Mouse (Mus musculus) adrenal gland, postnatal 4 days (tissue): ENCODE data around the gene 4930558K02Rik. TPM values are rescaled to one million over a fixed set of nuclear protein-coding genes. Genes with fewer than 3 reads are reported as not detected.

Experiments
- DNase-seq, 2 experiments: peaks; one replicate each; pipeline ENCODE4 v3.0.0; 2021 to 2022; ENCODE audit warnings: low spot score in 2 of 2, mixed read lengths in 2 of 2
- total RNA-seq, 2 experiments: library from RNA; stranded (reverse); gene quantifications; 2 replicates each; pipeline ENCODE4 v1.2.3; 2021

4930558K02Rik gene
- total RNA-seq, 2 experiments from 2014 or later: 0.31 TPM; not detected in 1

DNA sequence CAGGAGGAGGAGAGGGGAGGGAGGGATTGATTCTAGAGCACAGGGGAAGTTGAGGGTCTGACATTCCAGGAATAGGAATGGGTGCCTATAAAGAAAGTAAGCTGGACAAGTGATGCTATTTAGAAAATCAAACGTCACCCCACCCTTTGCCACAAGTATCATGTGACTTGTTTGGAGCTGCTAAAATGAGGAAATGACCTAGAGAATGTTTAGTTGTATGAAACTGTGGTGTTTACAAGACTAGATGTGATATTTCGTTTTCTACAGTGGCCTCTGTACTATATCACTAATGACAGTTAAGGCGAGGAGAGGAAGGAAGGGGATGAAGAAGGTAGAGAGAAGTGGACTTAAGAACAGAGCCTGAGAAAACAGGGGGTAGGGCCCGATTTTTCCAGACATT, 19.3 kb upstream of the 4930558K02Rik start:
- DNase-seq: no peak

DNA sequence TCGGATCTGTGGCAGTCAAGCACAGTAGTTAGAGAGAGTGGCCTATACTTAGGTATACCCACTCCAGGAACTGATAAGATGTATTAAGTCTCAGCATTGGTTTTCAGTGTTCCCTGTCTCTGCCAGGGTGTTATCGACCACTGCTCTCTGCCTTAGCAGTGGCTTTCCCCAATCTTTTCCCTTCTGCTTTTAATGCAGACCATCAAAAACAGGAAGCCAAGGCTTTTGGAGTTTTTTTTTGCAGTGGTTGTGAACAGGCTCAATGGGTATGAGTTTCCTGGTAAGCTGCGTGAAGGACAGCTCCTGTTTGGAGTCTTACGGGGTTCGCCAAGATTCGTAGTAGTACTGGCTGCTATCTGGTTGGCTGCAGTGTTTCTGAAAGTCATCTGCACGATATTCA, 13.0 kb upstream of the 4930558K02Rik start:
- no peak for DNase-seq

DNA sequence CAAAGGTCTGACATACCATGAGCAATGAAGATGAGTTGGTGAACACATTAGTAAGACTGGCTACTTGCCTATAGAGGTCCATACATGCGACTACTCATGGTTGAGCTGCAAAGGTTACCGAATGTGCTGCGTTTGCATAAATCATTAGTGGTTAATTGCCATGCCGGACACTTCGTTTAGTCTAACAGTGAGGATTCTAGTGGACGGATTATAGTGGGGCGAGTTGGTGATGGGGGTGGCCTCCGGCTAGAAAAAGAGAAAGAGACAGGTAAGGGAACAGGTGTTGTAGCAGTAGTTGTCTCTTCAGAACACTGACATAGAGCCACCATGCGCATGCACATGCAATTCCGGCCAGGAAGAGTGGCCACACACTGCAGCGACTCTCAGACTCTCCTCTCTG, 12.4 kb upstream of the 4930558K02Rik start:
- DNase-seq: no peak

DNA sequence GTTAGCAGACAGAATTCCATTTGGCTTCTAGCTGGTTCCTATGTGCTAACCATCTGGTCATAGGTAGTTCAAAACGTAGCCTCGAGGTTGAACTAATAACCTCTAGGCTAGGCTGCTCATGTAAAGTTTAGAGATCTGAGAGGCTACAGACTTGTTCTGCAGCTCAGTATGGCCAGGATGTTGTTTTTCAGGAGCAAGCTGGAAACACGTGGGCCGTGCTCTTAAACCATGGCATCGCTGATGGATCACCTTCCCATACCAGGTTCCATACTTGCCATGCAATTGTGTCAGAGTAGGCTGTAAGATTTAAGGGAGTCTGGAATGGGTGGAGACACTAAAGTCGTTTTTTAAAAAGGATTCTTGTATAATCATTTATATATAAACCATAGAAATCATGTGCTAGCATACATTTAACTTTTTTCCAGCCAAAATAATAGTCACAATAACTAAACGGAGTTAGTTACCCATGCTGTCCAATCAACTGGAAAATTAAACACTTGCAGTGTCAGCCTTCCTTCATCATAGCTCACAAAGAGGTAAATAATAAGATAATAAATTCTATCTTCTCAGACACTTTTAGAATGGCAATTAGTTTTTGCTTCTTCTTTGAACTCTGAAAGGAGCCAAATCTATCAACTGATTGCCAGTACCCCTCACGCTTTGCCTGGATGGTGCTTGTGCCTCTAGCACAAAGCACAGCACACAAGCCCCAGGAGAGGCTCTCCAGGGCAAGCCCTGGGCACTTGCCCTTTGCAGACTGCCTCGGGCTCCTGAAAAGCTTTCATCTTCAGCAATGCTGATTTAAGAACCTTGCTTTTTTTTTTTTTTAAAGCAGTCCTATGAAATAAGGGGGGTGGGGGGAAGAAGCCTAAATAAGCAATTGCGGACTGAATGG, 11.5 kb upstream of the 4930558K02Rik start:
- no peak for DNase-seq

DNA sequence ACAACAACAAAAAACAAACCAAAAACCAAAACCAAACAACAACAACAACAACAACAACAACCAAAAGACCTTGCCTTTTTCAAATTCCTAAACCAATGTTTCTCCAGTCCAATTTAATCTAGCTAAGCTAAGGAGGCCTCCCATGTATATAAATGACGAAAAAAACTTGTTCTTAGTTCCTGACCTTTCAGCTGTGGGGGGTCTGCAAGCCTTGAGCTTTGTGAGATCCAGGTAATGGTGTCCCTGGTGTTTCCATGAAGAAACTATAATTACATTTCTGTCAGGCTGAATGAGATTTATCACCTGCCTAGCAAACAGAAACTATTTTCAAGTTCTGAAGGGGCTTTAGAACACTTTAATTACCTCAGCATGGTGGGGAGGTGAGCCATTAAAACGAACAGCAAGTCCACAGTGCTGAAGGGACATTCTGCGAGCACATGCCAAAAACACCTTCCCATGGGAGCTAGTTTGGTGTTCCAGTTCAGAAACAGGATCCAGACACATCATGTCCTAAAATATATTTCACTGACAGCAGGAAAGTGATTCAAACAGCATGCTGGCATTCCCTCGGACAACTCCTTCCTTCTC, 4.6 kb upstream of the 4930558K02Rik start:
- DNase-seq: no peak

DNA sequence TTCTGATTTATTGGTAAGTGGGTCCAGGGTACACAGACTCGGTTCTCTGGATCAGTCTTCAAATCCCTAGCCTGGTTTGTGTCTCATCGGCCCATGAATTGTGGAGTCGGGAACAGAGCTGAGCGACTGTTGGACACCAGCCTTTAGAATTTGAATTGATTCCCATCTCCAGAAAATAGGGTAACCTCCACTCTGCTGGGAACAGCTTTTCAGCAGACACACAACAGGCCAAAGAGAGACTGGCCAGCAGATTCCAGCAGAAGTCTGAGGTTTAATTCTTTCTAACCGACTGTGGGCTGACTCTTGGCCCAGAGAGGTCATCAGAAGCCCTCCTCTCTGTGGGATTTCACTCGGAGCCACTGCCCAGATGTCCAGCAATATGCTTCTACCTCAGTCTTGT, 4.0 kb upstream of the 4930558K02Rik start:
- no peak for DNase-seq

DNA sequence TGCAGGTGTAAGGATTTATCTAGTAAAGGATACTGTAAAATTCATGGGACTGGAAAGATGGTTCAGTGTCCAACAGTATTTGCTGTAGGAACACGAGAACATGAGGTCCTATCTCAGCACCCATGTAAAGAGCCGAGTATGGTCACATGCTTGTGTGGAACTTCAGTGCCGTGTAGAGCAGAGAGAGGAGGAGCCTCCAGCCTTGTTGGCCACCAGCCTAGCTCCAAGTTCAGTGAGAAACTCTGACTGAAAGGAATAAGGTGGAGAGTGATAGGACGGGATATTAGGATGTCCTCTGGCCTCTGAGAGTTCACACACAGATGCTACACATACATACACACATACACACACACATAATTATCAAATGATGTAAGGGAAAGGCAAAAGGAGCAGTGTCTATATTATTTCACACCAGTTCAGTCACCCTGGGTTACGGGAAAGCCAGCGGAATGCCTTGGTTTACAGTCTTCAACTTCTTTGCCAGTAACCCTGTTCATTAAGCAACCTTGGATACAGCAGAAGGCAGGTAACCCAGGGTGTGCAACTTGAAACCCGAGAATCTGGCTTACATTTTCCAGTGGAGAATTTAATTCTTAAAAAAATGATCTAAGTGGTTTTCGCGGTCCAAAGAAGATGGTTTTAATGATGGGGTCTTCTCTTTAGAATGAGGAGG, 1.3 kb upstream of the 4930558K02Rik start:
- DNase-seq: no peak

DNA sequence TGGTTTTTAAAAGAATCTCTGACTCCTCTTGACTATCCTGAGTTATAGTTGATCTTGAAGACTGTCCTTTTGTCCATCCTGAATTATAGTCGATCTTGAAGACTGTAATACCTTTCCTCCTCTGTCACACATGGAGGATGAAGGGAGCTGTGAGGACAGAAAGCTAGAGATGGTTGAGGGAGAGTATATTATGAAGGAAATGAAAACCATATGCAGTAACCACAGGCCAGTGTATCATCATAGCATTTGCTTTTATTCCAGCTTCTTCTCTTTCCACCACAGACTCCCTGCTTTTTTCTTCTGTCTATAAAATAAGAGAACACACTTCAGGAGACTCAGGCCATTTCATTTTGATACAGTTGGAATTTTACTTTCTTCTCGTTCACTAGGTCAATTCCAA, 610 bp upstream of the 4930558K02Rik start:
- DNase-seq: no peak

DNA sequence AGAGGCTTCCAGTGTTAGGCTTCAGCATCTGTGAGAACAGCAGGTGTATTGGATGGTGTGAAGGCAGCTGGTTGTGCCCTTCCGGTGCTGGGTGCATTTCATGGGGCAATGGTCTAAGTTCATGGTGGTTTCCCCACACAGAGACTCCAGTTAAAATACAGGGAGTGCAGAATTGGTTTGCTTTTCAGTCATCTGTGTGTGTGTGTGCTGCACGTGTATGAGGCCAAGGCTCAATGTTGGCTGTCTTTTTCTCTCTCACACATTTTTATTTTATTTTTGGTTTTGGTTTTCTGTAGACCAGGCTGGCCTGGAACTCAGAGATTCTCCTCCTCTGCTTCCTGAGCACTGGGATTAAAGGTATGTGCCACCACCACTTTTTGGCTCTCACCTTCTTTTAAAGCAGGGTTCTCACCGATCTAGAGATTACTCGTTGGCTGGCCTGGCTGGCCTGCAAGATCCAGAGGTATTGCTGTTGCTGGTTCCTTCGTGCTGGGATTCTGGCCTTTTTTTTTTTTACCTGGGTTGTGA, 1.2 kb downstream of the 4930558K02Rik start:
- no peak for DNase-seq

DNA sequence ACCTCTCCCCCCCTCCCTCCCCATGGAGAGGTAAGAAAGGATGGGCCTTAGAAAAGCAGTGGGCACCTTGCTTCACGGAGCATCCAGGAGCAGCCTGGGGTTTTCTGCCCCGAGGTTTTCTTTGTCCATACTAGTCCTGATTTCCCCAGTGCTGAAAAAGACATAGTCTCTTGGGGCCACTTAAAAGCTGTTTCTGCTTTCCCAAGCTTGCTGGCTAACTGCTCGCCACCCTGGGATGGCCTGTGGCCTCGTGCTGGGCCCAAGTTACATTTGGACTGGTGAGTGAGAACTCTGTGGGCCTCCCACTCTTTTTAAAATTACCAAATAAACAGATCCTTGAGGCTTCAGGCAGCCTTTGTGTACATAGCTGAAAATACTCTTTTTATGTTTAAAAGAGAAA, 2.1 kb downstream of the 4930558K02Rik start:
- no peak for DNase-seq

DNA sequence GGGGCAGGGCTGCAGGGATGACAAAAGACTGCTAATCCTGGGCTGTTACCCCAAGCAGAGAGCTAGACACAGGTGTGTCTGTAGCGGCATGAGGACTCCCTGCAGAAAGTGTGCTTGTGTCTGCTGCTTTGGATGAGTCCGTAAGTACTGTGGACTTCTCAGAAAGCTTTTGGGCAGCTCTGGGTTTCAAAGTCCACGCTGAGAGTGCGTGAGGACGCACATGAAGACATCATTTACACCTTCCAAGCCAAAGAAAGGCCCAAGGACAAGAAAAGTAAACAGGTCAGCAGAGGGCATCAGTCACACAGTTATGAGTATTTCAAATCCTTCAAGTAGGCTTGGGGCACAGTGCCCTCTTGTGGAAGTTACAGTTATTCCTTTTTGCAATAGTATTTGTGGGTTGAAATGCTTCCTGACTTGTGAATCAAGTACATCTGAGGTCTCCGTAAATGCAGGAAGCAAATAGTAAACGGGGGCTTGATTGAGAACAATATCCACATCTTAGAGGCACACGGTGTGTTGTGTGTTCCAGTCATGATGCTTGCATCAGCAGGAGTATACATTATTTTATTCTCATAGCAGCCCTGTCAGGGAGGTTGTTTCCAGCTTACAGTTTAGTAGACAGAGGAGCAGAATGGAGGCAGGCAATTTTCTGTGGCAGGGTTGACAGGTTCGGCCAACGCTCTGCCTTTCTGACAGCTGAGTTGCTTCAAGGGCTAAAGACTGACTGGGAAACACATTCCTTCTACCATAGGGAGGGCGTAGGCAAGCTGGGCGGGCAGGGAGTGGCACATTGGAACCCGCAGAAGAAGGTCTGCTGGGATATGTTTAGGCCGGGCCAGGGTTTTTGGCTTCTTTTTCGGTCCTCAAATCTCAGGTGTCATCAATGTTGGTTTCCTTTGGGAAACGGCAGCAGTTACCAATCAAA, 2.9 kb downstream of the 4930558K02Rik start:
- DNase-seq: peak in 1 of 2 experiments; percentile 47

DNA sequence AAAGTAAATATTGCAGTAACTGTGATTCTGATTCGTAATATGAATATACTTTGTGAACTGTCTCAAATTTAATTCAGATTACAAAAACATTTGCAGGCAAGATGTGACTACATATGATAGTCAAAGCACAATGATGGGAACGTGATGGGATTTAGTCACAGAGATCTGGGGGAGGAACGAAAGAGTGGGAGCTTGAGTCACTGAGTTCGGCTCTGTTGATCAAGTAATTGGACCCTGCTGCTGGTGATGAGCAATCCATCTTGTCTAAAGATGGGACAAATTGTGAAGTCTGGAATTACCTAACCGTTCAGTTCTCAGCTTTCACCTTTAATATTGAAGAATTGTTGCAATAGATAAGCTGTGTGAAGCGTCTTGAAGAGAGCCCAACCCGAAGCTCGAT, 7.2 kb downstream of the 4930558K02Rik start:
- DNase-seq: no peak

DNA sequence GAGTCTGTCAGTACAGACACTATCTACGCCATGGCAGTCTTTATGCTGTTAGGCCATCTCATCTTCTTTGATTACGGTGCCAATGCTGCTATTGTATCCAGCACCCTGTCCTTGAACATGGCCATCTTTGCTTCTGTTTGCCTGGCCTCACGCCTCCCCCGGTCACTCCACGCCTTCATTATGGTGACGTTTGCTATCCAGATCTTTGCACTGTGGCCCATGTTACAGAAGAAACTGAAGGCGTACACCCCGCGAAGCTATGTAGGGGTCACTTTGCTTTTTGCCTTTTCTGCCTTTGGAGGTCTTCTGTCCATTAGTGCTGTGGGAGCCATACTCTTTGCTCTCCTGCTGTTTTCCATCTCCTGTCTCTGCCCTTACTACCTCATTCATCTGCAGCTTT, 8.6 kb downstream of the 4930558K02Rik start:
- no peak for DNase-seq

DNA sequence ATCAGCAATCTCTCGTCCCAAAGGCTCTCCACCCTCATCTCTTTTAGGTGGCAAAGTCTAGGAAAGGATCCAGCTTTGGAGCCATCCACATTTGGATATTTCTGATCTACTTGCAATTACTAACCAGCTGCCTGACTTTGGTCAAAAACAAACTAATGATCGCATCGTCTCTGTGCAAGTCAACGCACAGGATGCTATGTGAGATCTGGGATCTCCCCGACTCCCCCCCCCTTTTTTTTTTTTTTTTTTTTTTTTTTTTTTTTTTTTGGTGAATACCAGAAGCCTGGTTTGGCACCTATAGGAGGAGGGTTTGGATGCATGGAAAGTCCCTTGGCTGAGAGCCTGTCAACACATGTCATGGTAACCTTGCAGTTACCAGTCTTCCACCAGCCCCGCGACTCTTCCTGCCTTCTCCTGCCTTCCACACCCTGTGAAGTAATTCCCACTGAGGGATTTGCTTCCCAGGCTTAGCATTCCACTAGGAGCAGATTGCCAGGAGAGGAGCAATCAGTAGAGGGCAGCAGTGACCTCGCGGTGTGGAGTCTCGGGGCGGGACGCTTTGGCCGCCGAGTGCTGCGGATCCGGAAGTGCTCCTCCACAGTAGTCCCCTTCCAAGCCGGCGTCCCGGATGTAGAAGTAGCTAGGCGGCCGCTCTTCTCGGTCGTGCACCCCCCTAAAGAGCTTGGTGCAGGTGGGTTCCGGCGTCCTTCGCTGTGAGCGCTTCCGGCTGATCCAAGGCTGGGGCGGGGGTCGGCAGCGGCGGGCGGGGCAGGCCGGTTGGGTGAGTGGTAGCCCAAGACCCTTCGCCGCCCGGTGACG, 10.6 kb downstream of the 4930558K02Rik start, which contains the start of gene Pigc:
Pigc (plus strand) TSS at position 598 of the 819 bp plus-strand sequence.
- DNase-seq: peak; percentile 70 to 85

DNA sequence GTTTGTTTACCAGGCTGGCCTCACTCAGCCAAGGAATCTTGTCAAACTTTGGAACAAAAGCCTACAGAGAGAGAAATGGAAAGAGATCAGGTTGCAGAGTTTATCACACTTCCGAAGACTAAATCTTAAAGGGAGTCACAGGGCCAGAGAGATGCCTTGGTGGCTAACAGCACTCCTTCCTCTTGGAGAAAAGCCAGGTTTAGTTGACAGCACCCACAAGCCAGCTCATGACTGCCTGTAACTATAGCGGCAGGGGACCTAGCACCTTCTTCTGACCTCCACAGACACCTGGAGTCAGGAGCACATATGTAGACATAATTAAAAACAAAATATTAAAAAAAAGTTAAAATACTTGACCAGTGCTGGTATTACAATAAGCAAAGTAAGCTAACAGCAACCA, 11.5 kb downstream of the 4930558K02Rik start:
- no peak for DNase-seq

DNA sequence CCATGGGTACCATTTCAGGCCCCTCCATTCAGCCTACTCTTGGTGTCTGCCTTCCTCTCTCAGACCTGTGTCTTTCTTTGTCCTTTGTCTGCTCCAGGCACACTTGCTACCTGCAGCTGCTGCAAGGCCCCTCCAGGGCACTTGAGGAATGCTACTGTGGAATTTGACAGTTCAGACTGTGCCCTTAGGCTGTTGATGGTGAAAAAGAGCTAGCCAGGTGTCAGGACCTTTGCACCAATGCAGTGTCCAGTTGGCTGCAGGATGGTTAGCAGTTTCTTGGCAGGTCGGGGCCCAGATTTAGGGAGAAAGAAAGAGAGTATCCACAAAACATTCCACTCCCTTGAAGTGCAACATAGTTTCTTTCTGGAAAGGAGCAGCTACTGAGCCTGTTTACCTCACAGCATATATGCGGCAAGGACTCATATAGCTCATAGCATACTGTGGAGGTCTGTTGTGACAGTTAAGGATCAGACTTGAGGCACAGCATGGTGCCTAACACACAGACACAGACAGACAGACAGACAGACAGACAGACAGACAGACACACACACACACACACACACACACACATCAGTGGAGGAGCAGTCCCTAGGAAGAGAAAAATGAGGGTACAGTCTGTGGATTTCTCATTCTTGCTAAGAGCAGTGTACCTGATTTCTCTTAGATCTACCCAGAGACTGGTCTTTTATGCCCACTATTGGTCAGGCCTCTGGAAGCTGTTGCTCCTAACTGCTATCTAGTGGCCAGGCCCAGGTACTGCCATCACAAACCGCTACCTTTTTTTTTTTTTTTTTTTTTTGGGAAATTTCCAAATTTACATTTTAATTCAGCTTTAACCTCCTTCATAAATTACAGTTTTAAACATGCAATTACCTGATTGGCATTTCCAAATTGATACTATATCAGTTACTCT, 16.7 kb downstream of the 4930558K02Rik start:
- no peak for DNase-seq

DNA sequence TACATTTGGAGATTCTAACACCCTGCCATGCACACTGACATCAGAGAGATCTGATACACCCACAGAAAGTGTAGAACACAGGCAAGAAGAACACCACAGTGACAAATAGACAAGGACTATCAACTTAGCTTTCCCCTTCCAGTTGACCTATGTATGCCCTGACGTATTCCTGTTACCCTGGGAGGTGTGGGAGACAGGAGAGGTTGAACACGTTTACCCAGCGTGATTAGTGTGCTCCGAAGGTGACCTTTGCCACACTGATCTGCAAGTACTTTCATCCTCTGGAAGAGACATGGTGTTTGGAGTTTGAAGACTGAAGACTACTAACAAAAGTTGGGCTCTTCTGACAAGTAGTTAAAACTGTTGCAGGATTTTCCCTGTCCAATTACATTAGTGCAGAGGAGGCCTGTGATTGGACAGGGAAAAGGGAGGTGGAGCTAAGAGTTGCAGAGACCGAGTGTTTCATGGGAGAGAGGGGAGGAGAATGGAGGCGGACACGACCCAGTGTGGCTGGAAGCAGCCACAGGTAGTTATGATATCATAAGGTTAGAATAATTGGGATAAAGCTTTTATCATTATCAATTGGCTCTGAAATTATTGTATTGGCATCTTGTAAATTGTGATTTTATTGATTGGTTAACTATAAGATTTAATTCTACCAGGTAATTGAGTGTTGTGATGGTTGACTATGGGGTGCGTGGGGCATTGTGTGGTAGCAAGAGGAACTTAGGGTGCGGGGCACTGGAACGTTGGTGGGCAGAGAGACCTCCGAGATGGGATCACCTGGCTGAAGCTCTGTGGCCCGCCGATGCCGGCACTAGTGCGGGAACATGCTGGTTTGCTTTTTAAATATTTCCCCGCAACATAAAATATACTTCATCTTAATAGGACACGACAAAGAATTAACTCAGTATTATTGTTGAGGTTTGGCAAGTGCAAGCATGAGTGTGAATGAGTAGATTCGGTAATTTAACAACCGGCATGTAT, 21.2 kb downstream of the 4930558K02Rik start:
- DNase-seq: no peak

DNA sequence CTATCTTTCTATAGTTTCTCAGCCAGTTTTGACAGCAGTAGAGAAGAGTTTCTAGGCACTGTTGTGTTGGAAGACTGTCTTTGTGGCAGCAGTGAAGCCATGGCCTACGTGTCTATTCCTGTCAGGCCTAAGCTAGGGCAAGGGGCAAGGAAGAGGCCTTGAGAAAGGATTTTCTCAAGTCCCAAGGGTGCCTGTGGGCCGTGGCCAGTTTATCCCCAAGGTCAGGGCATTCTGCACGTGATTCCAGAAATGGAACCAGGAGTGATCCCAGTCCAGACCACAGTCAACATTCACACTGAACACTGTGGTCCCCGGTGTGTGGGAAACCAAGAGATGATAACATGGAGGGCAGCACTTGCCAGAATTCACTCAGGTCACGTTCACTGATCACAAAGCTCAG, 23.6 kb downstream of the 4930558K02Rik start:
- no peak for DNase-seq
